Mouse (Mus musculus) thymus, adult 2 months (tissue): ENCODE results near the gene Scube2.

Experiments used
- CTCF ChIP-seq: fragments of 200-500 bp; IDR thresholded peaks from 2 replicates; pipeline ENCODE4 v1.5.1; 2012; ENCODE audit warnings: mild to moderate bottlenecking, control low read depth, low read length, moderate library complexity, borderline replicate concordance; ENCODE audit not compliant: control insufficient read depth, poor library complexity, insufficient read depth; ENCODE audit errors: extremely low read depth
- POLR2A ChIP-seq: fragments of 200-500 bp; IDR thresholded peaks from 2 replicates; pipeline ENCODE4 v1.6.1; 2012; ENCODE audit warnings: mild to moderate bottlenecking, low read length, control low read depth, moderate library complexity; ENCODE audit not compliant: control insufficient read depth, poor library complexity, insufficient read depth; ENCODE audit errors: extremely low read depth

- TF ChIP-seq CTCF (no peak), POLR2A (no peak)
These were observed 51.9 kb downstream of the Scube2 start for GRCm38 (mm10) chr7:109813330-109814140.
